Mouse (Mus musculus): ENCODE measurements around the gene Zfp566. TPM values are rescaled to one million over a fixed set of nuclear protein-coding genes. Genes with fewer than 3 reads are reported as not detected.
A peak's percentile ranks its signal among the peaks of the same experiment; 100 is the strongest.

Gene Zfp566
- polyA plus RNA-seq, 1 experiment = 4.4 TPM

- no peak for TF ChIP-seq CTCF (IDR thresholded peaks at IDR 0.05; ENCODE audit: borderline replicate concordance, control insufficient read depth, extremely low read depth, insufficient read depth, low read length, poor library complexity)
- no peak for TF ChIP-seq POLR2A (IDR thresholded peaks at IDR 0.05; ENCODE audit: control insufficient read depth, extremely low read depth, insufficient read depth, low read length, poor library complexity)
- Histone ChIP-seq H3K4me3 (ENCODE audit: control insufficient read depth, insufficient read depth, low read length) (peak overlapping the region; percentile 22), H3K4me1 (replicated peaks; ENCODE audit: control insufficient read depth, insufficient read depth, low read length) (peaks cover 13% of the 10 kb centered on the region), H3K36me3 (ENCODE audit: control insufficient read depth, insufficient read depth, low read length) (no peaks in the 10 kb centered on the region), H3K27ac (ENCODE audit: control insufficient read depth, insufficient read depth, low read length) (no peak overlapping the region), H3K27me3 (ENCODE audit: control insufficient read depth, insufficient read depth, low read length) (no peaks in the 10 kb centered on the region)
- WGBS = 5% methylated on average over 9 of the region's 9 CpGs
- DNase-seq = no peak
Observed at GRCm38 (mm10) chr7:30090970-30091585, 751 bp upstream of the Zfp566 start.

- 41% methylated on average over 6 of the region's 6 CpGs for WGBS
- no peaks in the 10 kb centered on the region for H3K27me3 ChIP-seq (ENCODE audit: control insufficient read depth, insufficient read depth, low read length)
- TF ChIP-seq CTCF (IDR thresholded peaks at IDR 0.05; ENCODE audit: borderline replicate concordance, control insufficient read depth, extremely low read depth, insufficient read depth, low read length, poor library complexity) = no peak
- no peak for TF ChIP-seq POLR2A (IDR thresholded peaks at IDR 0.05; ENCODE audit: control insufficient read depth, extremely low read depth, insufficient read depth, low read length, poor library complexity)
- H3K27ac ChIP-seq (ENCODE audit: control insufficient read depth, insufficient read depth, low read length) = no peak overlapping the region
- peak; percentile 4 for DNase-seq
- H3K4me3 ChIP-seq (ENCODE audit: control insufficient read depth, insufficient read depth, low read length) = no peak overlapping the region
- H3K36me3 ChIP-seq (ENCODE audit: control insufficient read depth, insufficient read depth, low read length) = no peaks in the 10 kb centered on the region
- peaks cover 12% of the 10 kb centered on the region for H3K4me1 ChIP-seq (replicated peaks; ENCODE audit: control insufficient read depth, insufficient read depth, low read length)
Observed at GRCm38 (mm10) chr7:30089405-30089804, 922 bp downstream of the Zfp566 start.

GRCm38 (mm10) chr7:30086524-30086923 is 3.8 kb downstream of the Zfp566 start:
- 59% methylated on average over 9 of the region's 9 CpGs for WGBS
- TF ChIP-seq CTCF (IDR thresholded peaks at IDR 0.05; ENCODE audit: borderline replicate concordance, control insufficient read depth, extremely low read depth, insufficient read depth, low read length, poor library complexity) (no peak), POLR2A (IDR thresholded peaks at IDR 0.05; ENCODE audit: control insufficient read depth, extremely low read depth, insufficient read depth, low read length, poor library complexity) (no peak)
- no peaks in the 10 kb centered on the region for H3K36me3 ChIP-seq (ENCODE audit: control insufficient read depth, insufficient read depth, low read length)
- H3K27ac ChIP-seq (ENCODE audit: control insufficient read depth, insufficient read depth, low read length) = no peak overlapping the region
- no peak overlapping the region for H3K4me3 ChIP-seq (ENCODE audit: control insufficient read depth, insufficient read depth, low read length)
- H3K27me3 ChIP-seq (ENCODE audit: control insufficient read depth, insufficient read depth, low read length) = no peaks in the 10 kb centered on the region
- peaks cover 9% of the 10 kb centered on the region for H3K4me1 ChIP-seq (replicated peaks; ENCODE audit: control insufficient read depth, insufficient read depth, low read length)
- DNase-seq = no peak

- Histone ChIP-seq H3K27me3 (ENCODE audit: control insufficient read depth, insufficient read depth, low read length) (no peaks in the 10 kb centered on the region), H3K27ac (ENCODE audit: control insufficient read depth, insufficient read depth, low read length) (peak within 1 kb of the TSS; percentile 1; the same call in 1 of the 2 replicates), H3K36me3 (ENCODE audit: control insufficient read depth, insufficient read depth, low read length) (peaks cover 4% of the 10 kb centered on the region; the same call in 1 of the 2 replicates), H3K4me1 (replicated peaks; ENCODE audit: control insufficient read depth, insufficient read depth, low read length) (peaks cover 4% of the 10 kb centered on the region), H3K4me3 (ENCODE audit: control insufficient read depth, insufficient read depth, low read length) (peak within 1 kb of the TSS; percentile 72)
- peak; percentile 89 for DNase-seq
- under 1% methylated on average over 50 of the region's 50 CpGs for WGBS
- TF ChIP-seq POLR2A (IDR thresholded peaks at IDR 0.05; ENCODE audit: control insufficient read depth, extremely low read depth, insufficient read depth, low read length, poor library complexity) (peak; percentile 87), CTCF (IDR thresholded peaks at IDR 0.05; ENCODE audit: borderline replicate concordance, control insufficient read depth, extremely low read depth, insufficient read depth, low read length, poor library complexity) (0 out of 2 replicates have a peak, but pooled peaks have one; percentile 22)
Observed at GRCm38 (mm10) chr7:30072146-30073028, 17.9 kb downstream of the Zfp566 start, which contains the start of gene Zfp82. Gene Zfp82, minus strand, starts transcription at chr7:30072900.

- H3K4me3 ChIP-seq (ENCODE audit: control insufficient read depth, insufficient read depth, low read length) = no peak overlapping the region
- 95% methylated on average over 5 of the region's 5 CpGs for whole genome bisulfite sequencing
Observed at GRCm38 (mm10) chr7:30064622-30065021, 25.7 kb downstream of the Zfp566 start.

GRCm38 (mm10) chr7:30062478-30062877 is 27.8 kb downstream of the Zfp566 start:
- H3K4me1 ChIP-seq (replicated peaks; ENCODE audit: control insufficient read depth, insufficient read depth, low read length) = no peaks in the 10 kb centered on the region
- TF ChIP-seq CTCF (IDR thresholded peaks at IDR 0.05; ENCODE audit: borderline replicate concordance, control insufficient read depth, extremely low read depth, insufficient read depth, low read length, poor library complexity) (no peak), POLR2A (IDR thresholded peaks at IDR 0.05; ENCODE audit: control insufficient read depth, extremely low read depth, insufficient read depth, low read length, poor library complexity) (no peak)
- WGBS = 97% methylated on average over 5 of the region's 5 CpGs

More at GRCm38 (mm10) chr7:30064622-30065021, 25.7 kb downstream of the Zfp566 start:
- Histone ChIP-seq H3K27me3 (ENCODE audit: control insufficient read depth, insufficient read depth, low read length) (no peaks in the 10 kb centered on the region), H3K27ac (ENCODE audit: control insufficient read depth, insufficient read depth, low read length) (no peak overlapping the region), H3K36me3 (ENCODE audit: control insufficient read depth, insufficient read depth, low read length) (peaks cover 20% of the 10 kb centered on the region; the same call in 1 of the 2 replicates), H3K4me1 (replicated peaks; ENCODE audit: control insufficient read depth, insufficient read depth, low read length) (no peaks in the 10 kb centered on the region)
- DNase-seq = no peak
- no peak for TF ChIP-seq POLR2A (IDR thresholded peaks at IDR 0.05; ENCODE audit: control insufficient read depth, extremely low read depth, insufficient read depth, low read length, poor library complexity)
- TF ChIP-seq CTCF (IDR thresholded peaks at IDR 0.05; ENCODE audit: borderline replicate concordance, control insufficient read depth, extremely low read depth, insufficient read depth, low read length, poor library complexity) = no peak

More at GRCm38 (mm10) chr7:30062478-30062877, 27.8 kb downstream of the Zfp566 start:
- no peak overlapping the region for H3K27ac ChIP-seq (ENCODE audit: control insufficient read depth, insufficient read depth, low read length)
- DNase-seq = peak; percentile 24
- peaks cover 16% of the 10 kb centered on the region for H3K36me3 ChIP-seq (ENCODE audit: control insufficient read depth, insufficient read depth, low read length)
- no peaks in the 10 kb centered on the region for H3K27me3 ChIP-seq (ENCODE audit: control insufficient read depth, insufficient read depth, low read length)
- no peak overlapping the region for H3K4me3 ChIP-seq (ENCODE audit: control insufficient read depth, insufficient read depth, low read length)
